Mouse (Mus musculus): ENCODE results near the gene Tmem116. TPM values are rescaled to one million over a fixed set of nuclear protein-coding genes. Genes with fewer than 3 reads are reported as not detected.
A peak's percentile ranks its signal among the peaks of the same experiment; 100 is the strongest.

Gene Tmem116
- total and polyA plus RNA-seq, 3 experiments = 1.3 to 3.2 (median 2.3) TPM

GRCm38 (mm10) chr5:121541235-121541634 is 89.5 kb downstream of the Tmem116 start:
- Histone ChIP-seq H3K27me3 (replicated peaks) (no peaks in the 10 kb centered on the region), H3K9me3 (replicated peaks; ENCODE audit: low read length) (no peaks in the 10 kb centered on the region), H3K36me3 (replicated peaks in 1 of 2; ENCODE audit: control insufficient read depth in 1 of 2, insufficient read depth in 1 of 2, low read length in 1 of 2) (peaks cover 10 to 39% of the 10 kb centered on the region in 2 experiments), H3K27ac (ENCODE audit: insufficient read depth, low read depth) (no peak overlapping the region), H3K4me1 (ENCODE audit: control insufficient read depth in 1 of 2, insufficient read depth in 2 of 2) (peaks cover 7 to 54% of the 10 kb centered on the region in 2 experiments), H3K79me2 (replicated peaks; ENCODE audit: control insufficient read depth, extremely low read depth, insufficient read depth, poor library complexity, severe bottlenecking) (peaks cover 50% of the 10 kb centered on the region), H3K4me2 (ENCODE audit: insufficient read depth, low read depth, poor library complexity, severe bottlenecking) (no peak overlapping the region), H3K9ac (ENCODE audit: insufficient read depth, low read depth) (no peak overlapping the region), H3K4me3 (replicated peaks in 1 of 3; ENCODE audit: low read depth in 2 of 3, low read length in 2 of 3, poor library complexity in 1 of 3) (no peak overlapping the region)
- DNase-seq (ENCODE audit: extremely low read depth) = no peak
- in situ Hi-C loops (cut with MboI; ENCODE audit: low pct_ligation_motif_present, low pct_unique_long_range_greater_than_20kb, low sequenced_read_pairs) (no loop called here), dilution Hi-C loops (cut with MboI; ENCODE audit: extremely low pct_ligation_motif_present, extremely low pct_unique_long_range_greater_than_20kb, low sequenced_read_pairs) (no loop called here)
- TF ChIP-seq ZMIZ1 (IDR thresholded peaks at IDR 0.05; ENCODE audit: low read depth, low read length) = no peak
- TF ChIP-seq MEF2A (IDR thresholded peaks at IDR 0.05; ENCODE audit: borderline replicate concordance, low read depth, low read length) = no peak
- no peak for TF ChIP-seq KAT2A (IDR thresholded peaks at IDR 0.05; ENCODE audit: insufficient replicate concordance, low read length)
- TF ChIP-seq SIN3A (IDR thresholded peaks at IDR 0.05; ENCODE audit: low read length) = 0 out of 2 replicates have a peak, but pooled peaks have one; percentile 38
- TF ChIP-seq SMC3 (IDR thresholded peaks at IDR 0.05; ENCODE audit: low read depth, low read length) = peak; percentile 8; the same call in 1 of the 2 replicates
- peak in 1 of 2 experiments; percentile 58; a peak in 2 of 4 replicates for TF ChIP-seq CTCF (conservative IDR thresholded peaks at IDR 0.05 in 1 of 2, IDR thresholded peaks at IDR 0.05 in 1 of 2; ENCODE audit: low read depth in 2 of 2, low read length in 2 of 2)
- TF ChIP-seq TCF12 (IDR thresholded peaks at IDR 0.05; ENCODE audit: low read depth, low read length) = no peak
- no peak for TF ChIP-seq HCFC1 (IDR thresholded peaks at IDR 0.05; ENCODE audit: low read depth, low read length)
- 0 out of 2 replicates have a peak, but pooled peaks have one; percentile 46 for TF ChIP-seq MXI1 (IDR thresholded peaks at IDR 0.05; ENCODE audit: low read depth, low read length)
- TF ChIP-seq CHD1 (IDR thresholded peaks at IDR 0.05; ENCODE audit: low read depth, low read length) = no peak
- no peak for TF ChIP-seq USF1 (IDR thresholded peaks at IDR 0.05; ENCODE audit: low read depth, low read length)
- TF ChIP-seq MAX (IDR thresholded peaks at IDR 0.05; ENCODE audit: low read length) = no peak
- TF ChIP-seq CHD2 (IDR thresholded peaks at IDR 0.05; ENCODE audit: low read length) = no peak
- no peak for TF ChIP-seq USF2 (conservative IDR thresholded peaks at IDR 0.05; ENCODE audit: low read depth, low read length)
- no peak; the same call in 1 of the 2 replicates for TF ChIP-seq RAD21 (IDR thresholded peaks at IDR 0.05; ENCODE audit: low read depth, low read length)
- TF ChIP-seq ZNF384 (IDR thresholded peaks at IDR 0.05; ENCODE audit: low read depth, low read length) = no peak
- TF ChIP-seq MAZ (IDR thresholded peaks at IDR 0.05; ENCODE audit: low read depth, low read length) = no peak
- no peak for TF ChIP-seq NELFE (IDR thresholded peaks at IDR 0.05; ENCODE audit: low read depth, low read length)
- no peak for TF ChIP-seq RCOR1 (conservative IDR thresholded peaks at IDR 0.05; ENCODE audit: low read depth, low read length)

- TF ChIP-seq ETS1 (conservative IDR thresholded peaks at IDR 0.05; ENCODE audit: low read depth, low read length) = no peak
- no peak for TF ChIP-seq MAFK (IDR thresholded peaks at IDR 0.05; ENCODE audit: insufficient replicate concordance, low read length)
- no peak for TF ChIP-seq MAX (IDR thresholded peaks at IDR 0.05; ENCODE audit: low read length)
- no peak for TF ChIP-seq USF1 (IDR thresholded peaks at IDR 0.05; ENCODE audit: low read depth, low read length)
- TF ChIP-seq ZKSCAN1 (IDR thresholded peaks at IDR 0.05; ENCODE audit: borderline replicate concordance, low read depth, low read length) = no peak
- TF ChIP-seq SIN3A (IDR thresholded peaks at IDR 0.05; ENCODE audit: low read length) = no peak
- TF ChIP-seq NELFE (IDR thresholded peaks at IDR 0.05; ENCODE audit: low read depth, low read length) = no peak
- TF ChIP-seq TCF12 (IDR thresholded peaks at IDR 0.05; ENCODE audit: low read depth, low read length) = no peak
- TF ChIP-seq SMC3 (IDR thresholded peaks at IDR 0.05; ENCODE audit: low read depth, low read length) = no peak
- no peak for TF ChIP-seq ZC3H11A (IDR thresholded peaks at IDR 0.05; ENCODE audit: low read depth, low read length)
- no peak for TF ChIP-seq MXI1 (IDR thresholded peaks at IDR 0.05; ENCODE audit: low read depth, low read length)
- no peak for TF ChIP-seq MEF2A (IDR thresholded peaks at IDR 0.05; ENCODE audit: borderline replicate concordance, low read depth, low read length)
- no peak for TF ChIP-seq JUND (conservative IDR thresholded peaks at IDR 0.05; ENCODE audit: low read depth, low read length)
- no peak for TF ChIP-seq UBTF (IDR thresholded peaks at IDR 0.05; ENCODE audit: low read depth, low read length)
- no peak for TF ChIP-seq E2F4 (IDR thresholded peaks at IDR 0.05; ENCODE audit: insufficient replicate concordance, low read depth, low read length)
- Histone ChIP-seq H3K9ac (ENCODE audit: insufficient read depth, low read depth) (no peak overlapping the region), H3K27ac (ENCODE audit: insufficient read depth, low read depth) (no peak overlapping the region), H3K4me1 (ENCODE audit: control insufficient read depth in 1 of 2, insufficient read depth in 2 of 2) (peaks cover 2 to 51% of the 10 kb centered on the region in 2 experiments; a peak in 3 of 4 replicates), H3K27me3 (replicated peaks) (no peaks in the 10 kb centered on the region), H3K79me2 (replicated peaks; ENCODE audit: control insufficient read depth, extremely low read depth, insufficient read depth, poor library complexity, severe bottlenecking) (peaks cover 50% of the 10 kb centered on the region), H3K4me2 (ENCODE audit: insufficient read depth, low read depth, poor library complexity, severe bottlenecking) (no peak overlapping the region), H3K4me3 (replicated peaks in 1 of 3; ENCODE audit: low read depth in 2 of 3, low read length in 2 of 3, poor library complexity in 1 of 3) (no peak overlapping the region), H3K9me3 (replicated peaks; ENCODE audit: low read length) (no peaks in the 10 kb centered on the region), H3K36me3 (replicated peaks in 1 of 2; ENCODE audit: control insufficient read depth in 1 of 2, insufficient read depth in 1 of 2, low read length in 1 of 2) (peaks cover 3 to 29% of the 10 kb centered on the region in 2 experiments)
- dilution Hi-C loops (cut with MboI; ENCODE audit: extremely low pct_ligation_motif_present, extremely low pct_unique_long_range_greater_than_20kb, low sequenced_read_pairs) (no loop called here), in situ Hi-C loops (cut with MboI; ENCODE audit: low pct_ligation_motif_present, low pct_unique_long_range_greater_than_20kb, low sequenced_read_pairs) (no loop called here)
- DNase-seq (ENCODE audit: extremely low read depth) = no peak
These were observed 91.7 kb downstream of the Tmem116 start for GRCm38 (mm10) chr5:121543370-121543769.

Measured in CH12.LX (cell line).